Mouse (Mus musculus) spleen, adult 12 weeks (tissue): Measurements from ENCODE around the gene Lrpap1.

Experiments
- DNase-seq: peaks from one replicate; pipeline ENCODE4 v3.0.0; 2022; ENCODE audit warnings: low spot score

Gene Lrpap1

GRCm38 (mm10) chr5:35057582-35057981 lies 48.0 kb downstream of the Lrpap1 start:
- no peak for DNase-seq

GRCm38 (mm10) chr5:35056604-35057432 lies 48.7 kb downstream of the Lrpap1 start, which contains the start of gene Dok7:
Gene Dok7, plus strand, starts transcription at chr5:35056766.
- DNase-seq, result no peak

DNA sequence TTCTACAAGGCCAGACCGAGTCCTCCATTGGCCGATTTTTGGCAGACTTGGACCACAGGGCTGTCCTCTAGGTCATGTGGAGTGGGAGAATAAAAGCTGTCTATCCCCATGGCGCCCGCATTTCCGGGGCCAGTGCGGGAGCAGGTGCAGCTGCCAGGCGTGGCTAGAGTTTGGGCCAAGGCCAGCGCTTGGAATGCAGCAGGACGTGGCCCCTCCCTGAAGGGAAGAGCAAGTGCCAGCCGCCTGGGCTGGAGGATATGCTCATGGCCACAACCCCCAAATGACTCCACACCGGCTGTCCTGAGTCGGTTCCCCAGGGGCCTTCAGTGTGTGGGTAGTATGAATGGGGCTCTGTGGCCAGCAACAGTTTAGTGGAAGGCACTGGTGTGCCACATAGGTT lies 50.5 kb downstream of the Lrpap1 start:
- DNase-seq, result no peak

GRCm38 (mm10) chr5:35054628-35055027 lies 50.9 kb downstream of the Lrpap1 start:
- DNase-seq, result no peak

- no peak for DNase-seq
Measured at GRCm38 (mm10) chr5:35050541-35050940, 55.0 kb downstream of the Lrpap1 start.

DNA sequence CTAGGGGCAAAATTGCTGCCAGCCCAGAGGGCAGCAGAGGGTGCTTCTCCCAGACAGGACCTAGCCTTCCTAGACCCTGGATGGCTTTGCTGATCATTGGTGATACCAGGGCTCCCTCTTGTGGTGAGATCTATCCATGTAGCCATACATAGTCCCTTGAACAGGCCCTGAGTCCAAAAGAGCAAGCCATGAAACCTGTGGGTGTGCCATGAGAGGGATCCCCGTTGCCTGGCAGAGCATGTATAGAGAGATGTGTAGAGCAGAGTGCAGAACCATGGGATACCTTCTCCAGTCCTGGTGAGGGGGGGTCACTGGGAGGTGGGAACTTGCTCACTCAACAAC lies 62.5 kb downstream of the Lrpap1 start:
- peak; percentile 50 for DNase-seq

- DNase-seq, result no peak
Measured at GRCm38 (mm10) chr5:35042431-35043109, 63.0 kb downstream of the Lrpap1 start.
